Mouse (Mus musculus) embryo, embryonic 10.5 days (tissue): ENCODE results near the gene Eef1akmt4.
"Not testable (repeated sequence)": the region's sequence is repeated elsewhere in the genome, so short reads cannot be mapped to it uniquely, and the experiment has no call there.

Source experiments
- DNase-seq: peaks from one replicate; pipeline ENCODE4 v3.0.0-alpha.2; 2015; ENCODE audit warnings: low spot score

The Eef1akmt4 gene

DNA sequence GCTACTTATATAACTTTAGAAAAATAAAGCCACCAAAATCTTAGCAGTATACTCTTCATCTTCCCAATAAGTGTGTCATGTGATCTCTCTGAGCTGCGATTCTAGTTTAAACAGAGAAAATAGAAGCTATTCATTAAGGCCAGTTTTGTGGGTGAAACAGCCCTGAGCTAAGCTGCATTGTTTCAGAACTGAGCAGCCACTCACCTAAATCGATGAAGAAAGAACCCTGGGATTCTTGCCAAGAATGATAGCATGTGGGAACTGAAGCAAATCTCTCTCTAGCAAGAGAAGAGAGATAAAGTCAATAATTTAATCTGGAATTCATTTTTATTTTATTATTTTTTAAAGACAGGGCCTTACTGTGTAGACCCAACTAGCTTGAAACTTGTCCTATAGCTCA lies 11.8 kb downstream of the Eef1akmt4 start:
- DNase-seq: no peak

DNA sequence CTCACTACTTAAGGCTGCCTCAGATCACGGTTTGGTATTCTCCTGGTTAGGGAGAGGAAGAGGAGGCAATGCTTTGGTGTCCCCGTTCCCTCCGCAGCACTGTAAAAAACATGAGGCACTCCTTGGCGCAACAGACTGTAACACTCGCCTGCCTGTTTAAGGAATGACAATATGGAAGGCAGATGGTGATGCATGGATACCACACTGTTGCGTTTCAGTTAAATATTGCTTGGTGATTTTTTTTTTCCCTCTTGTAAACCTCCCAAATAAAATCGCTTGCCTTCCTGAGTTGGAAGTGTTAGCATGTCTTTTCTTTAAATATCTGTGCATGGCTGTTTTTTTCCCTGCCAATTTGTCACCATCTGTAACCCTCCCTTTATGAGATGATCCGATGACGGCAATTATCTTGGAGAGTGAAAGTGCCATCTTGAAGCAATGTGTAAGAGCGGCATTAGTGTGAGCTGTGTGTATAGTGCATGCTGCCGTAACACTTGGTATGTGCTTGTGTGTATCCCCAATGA lies 17.5 kb downstream of the Eef1akmt4 start:
- no peak for DNase-seq

DNA sequence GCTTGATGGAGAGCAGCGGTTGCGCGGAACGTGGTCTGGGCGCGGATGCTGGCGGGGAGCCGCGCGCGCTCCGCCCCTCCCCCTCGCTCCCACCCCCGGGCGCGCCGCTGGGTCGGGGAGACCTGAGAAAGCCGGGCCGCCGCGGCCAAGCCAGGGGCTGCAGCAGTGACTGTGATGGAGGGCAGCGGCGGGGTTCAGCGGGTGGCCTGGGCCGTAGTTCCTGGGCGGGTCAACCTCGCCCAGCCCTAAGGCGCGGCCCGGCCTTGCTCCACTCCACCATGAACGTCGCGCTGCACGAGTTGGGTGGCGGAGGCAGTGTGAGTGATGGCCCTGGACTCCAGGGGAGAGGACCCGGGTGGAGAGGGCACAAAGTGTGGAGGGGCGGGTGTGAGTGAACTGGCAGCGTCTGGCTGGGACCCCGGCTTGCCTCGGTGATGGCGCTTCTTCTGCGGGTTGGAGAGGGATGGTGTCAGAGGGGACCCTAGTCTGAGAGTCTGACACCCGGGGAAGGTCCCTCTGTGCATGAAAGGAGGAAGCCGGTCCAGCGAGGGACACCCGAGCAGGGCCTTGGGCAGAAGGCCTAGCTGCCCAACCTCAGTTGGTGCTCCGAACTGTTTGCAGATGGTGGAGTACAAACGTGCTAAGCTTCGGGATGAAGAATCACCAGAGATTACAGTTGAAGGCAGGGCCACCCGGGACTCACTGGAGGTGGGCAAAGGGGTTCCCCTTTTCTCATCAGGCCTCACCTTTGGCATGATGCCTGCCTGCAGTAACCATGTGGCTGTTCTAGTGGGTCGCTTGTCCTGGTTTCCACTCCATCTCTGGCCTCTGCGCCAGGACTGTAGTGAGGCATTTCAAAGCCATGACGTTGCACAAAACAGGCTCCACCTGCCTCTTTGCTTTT lies 18.6 kb downstream of the Eef1akmt4 start, which contains the start of gene Ece2:
Ece2 (plus strand) TSS at position 98 of the 904 bp plus-strand sequence.
- peak; percentile 40 for DNase-seq

DNA sequence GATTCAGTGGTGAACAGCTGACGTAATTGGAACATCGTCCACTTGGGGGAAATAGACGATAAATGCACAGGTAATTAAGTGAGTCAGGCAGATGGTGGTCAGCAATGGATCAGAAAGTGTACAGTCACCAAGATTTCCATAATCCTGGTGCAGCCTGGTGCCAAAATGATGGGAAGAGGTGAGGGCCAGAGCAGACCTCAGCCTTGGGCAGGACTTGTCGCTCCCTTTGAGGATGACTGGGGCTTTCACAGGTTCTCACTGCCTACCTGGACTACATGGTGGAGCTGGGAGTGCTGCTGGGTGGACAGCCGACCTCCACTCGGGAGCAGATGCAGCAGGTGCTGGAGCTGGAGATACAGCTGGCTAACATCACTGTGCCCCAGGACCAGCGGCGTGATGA lies 26.0 kb downstream of the Eef1akmt4 start:
- DNase-seq: no peak

DNA sequence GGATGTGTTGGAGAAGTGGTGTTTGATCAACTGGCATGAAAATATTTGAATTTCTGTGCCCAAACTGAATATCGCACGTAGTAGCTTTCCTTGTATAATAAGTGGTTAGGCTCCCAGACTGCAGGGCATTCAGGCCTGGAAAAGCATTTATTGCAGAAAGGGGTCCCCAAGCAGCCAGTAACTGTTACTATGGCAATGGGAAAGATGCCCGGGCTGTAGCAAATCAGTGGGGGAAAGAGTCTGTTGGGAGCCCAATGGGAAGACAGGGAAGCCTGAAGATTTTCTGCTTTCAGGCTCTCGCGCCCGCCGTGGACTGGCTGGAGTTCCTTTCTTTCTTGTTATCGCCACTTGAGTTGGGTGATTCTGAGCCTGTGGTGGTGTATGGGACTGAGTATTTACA lies 27.0 kb downstream of the Eef1akmt4 start:
- DNase-seq: no peak

DNA sequence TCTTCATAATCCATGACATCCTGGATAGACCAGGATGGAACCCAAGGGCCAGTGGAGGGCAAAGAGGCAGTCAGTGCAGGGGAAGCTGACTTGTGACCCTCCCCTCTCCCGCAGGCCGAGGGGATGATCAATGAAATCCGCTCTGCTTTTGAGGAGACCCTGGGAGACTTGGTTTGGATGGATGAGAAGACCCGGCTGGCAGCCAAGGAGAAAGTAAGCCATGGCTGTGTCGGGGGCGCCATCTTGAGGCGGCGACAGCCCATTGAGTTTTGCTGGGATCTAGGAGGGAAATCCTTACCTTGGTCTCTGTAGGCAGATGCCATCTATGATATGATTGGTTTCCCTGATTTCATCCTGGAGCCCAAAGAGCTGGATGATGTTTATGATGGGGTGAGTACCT lies 30.8 kb downstream of the Eef1akmt4 start:
- peak; percentile 85 for DNase-seq

DNA sequence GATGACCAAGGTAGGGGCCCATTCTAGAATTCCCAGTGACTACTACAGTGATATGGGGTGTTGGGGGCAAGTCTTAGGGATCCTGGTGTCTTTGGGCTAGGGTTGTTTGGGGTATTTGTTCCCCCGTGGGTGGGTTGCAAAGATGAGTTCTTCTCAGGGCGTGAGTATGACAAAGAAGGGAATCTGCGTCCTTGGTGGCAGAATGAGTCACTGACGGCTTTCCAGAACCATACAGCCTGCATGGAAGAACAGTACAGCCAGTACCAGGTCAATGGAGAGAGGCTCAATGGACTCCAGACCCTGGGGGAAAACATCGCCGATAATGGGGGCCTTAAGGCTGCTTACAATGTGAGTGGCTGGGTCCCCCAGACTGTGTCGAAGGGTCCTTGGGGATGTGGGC lies 32.5 kb downstream of the Eef1akmt4 start:
- DNase-seq: no peak

DNA sequence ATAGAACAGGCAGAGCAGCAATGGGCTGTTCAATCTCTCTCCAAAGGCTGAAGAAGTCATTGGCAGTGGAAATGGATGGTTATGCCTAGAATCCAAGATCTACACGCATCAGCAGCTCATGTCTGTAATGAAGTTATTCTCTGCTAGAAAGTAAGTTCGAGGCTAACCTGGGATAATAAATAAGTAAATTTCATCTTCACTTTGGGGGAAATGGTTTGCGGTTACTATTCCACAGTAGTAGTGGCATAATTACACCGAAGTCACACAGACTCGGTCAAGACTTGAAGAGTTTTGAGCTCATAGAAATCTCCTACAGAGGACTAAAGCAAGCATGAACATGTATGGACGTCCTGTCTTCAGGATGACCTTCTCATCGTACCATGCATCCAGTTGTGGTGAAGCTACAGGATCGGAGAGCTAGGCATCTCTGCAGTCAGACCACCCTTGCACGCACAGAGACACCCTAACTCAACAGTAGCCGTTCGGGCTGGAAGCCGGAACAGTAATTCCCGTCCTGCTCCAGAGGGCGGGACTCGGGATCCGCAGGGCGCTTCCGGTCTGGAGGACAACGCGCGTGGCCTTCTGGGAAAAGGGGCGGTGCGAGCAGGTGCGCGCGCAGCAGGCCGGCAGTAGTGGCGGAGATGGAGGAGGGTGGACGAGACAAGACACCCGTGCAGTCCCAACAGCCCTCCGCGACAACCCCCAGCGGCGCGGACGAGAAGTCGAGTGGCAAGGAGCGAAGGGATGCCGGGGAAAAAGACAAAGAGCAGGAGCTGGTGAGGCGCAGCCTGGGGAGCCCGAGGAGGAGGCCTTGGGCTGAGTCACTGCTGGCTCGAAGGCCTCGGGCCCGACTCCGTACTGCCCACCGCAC lies 39.9 kb downstream of the Eef1akmt4 start, which contains the start of gene Psmd2:
Psmd2 (plus strand) TSS at position 577 of the 871 bp plus-strand sequence.
- peak; percentile 97 for DNase-seq

DNA sequence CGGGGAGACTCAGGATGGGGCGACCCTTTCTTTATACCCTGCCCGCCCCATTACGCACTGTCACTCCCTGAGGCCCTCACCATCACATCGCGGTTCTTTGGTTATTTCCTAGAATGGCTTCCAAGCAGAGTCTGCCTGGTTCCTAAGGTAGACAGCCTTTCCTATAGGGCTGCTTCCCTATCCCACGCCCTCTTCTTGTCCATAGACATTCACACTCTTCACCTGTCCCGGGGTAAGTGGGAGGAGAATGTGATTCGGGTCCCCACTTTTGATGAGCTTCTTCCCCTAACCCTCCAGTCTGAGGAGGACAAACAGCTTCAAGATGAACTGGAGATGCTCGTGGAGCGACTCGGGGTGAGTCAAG lies 40.5 kb downstream of the Eef1akmt4 start:
- DNase-seq: no peak

DNA sequence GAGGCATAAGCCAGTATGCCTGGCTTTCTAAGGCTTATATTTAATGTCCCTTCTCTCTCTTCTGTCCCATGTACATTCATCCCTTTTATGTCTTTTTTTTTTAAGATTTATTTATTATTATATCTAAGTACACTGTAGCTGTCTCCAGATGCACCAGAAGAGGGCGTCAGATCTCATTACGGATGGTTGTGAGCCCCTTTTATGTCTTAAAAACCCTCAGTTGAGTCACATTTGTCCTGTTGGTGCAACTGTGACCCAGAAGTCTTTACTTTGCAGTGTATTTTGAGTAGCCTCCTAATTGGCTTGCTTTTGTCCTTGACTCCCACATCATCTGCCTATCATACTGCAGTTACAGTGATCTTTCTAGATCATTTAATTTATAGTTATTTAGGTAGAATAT lies 41.9 kb downstream of the Eef1akmt4 start:
- no peak for DNase-seq

DNA sequence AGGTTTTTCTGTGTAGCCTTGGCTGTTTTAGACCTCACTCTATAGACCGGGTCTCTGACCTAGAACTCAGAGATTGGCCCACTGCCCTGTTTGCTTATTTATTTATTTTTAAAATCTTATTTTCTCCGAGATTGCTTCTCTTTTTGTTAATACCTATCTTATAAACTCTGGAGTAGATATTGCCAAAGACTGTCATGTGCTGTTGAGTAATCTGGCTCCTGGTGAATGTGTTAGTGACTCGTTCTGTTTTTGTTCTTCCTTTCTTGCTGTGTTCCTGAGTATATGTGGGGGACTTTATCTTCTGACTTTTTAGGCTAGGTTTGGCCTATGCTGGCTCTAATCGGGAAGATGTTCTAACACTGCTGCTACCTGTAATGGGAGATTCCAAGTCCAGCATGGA lies 46.3 kb downstream of the Eef1akmt4 start:
- DNase-seq: no peak

DNA sequence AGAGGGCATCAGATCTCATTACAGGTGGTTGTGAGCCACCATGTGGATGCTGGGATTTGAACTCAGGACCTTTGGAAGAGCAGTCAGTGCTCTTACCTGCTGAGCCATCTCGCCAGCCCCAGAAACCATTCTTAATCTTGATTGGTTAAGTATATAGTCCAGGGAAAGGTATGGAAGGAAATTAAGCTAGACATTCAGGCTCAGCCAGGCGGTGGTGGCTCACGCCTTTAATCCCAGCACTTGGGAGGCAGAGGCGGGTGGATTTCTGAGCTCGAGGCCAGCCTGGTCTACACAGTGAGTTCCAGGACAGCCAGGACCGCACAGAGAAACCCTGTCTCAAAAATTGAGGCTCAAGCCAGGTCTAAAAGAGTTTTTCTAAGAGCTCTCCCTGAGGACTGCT lies 56.6 kb downstream of the Eef1akmt4 start, which contains the start of gene Eif4g1:
Eif4g1 (plus strand) TSS at position 301 of the 400 bp plus-strand sequence.
- DNase-seq: not testable (repeated sequence)
